Mouse (Mus musculus) kidney, postnatal 0 days (tissue): ENCODE measurements around the gene Gm17555. TPM values are rescaled to one million over a fixed set of nuclear protein-coding genes. Genes with fewer than 3 reads are reported as not detected.

Experiments used
- ATAC-seq: fragments of 200-750 bp; cut with Nextera tagmentation; replicated peaks from 2 replicates; pipeline ENCODE4 v1.8.0; 2017; ENCODE audit warnings: low read depth, moderate number of reproducible peaks, moderate TSS enrichment, moderate library complexity; ENCODE audit not compliant: low FRiP score
- DNase-seq: peaks from one replicate; pipeline ENCODE4 v3.0.0-alpha.2; 2016; ENCODE audit warnings: low spot score
- H3K27ac ChIP-seq: fragments of 300-500 bp; sonication (generic); 2 replicates; pipeline ENCODE4 v1.5.1; 2014; ENCODE audit warnings: mild to moderate bottlenecking
- H3K27me3 ChIP-seq: fragments of 300-500 bp; sonication (generic); 2 replicates; pipeline ENCODE4 v1.6.1; 2014; ENCODE audit warnings: low read length, mixed read lengths; ENCODE audit not compliant: insufficient read depth
- H3K36me3 ChIP-seq: fragments of 300-500 bp; sonication (generic); 2 replicates; pipeline ENCODE4 v1.6.1; 2014; ENCODE audit warnings: low read length, mixed read lengths; ENCODE audit not compliant: insufficient read depth
- H3K4me1 ChIP-seq: fragments of 300-500 bp; sonication (generic); replicated peaks from 2 replicates; pipeline ENCODE4 v1.6.1; 2014; ENCODE audit warnings: antibody characterized with exemption, low read length, mixed read lengths; ENCODE audit not compliant: insufficient read depth
- H3K4me2 ChIP-seq: fragments of 300-500 bp; sonication (generic); 2 replicates; pipeline ENCODE4 v1.6.1; 2014; ENCODE audit warnings: mild to moderate bottlenecking, low read length, moderate library complexity, mixed read lengths
- H3K4me3 ChIP-seq: fragments of 300-500 bp; sonication (generic); replicated peaks from 2 replicates; pipeline ENCODE4 v1.5.1; 2014; ENCODE audit warnings: low read depth, low read length
- H3K9ac ChIP-seq: fragments of 300-500 bp; sonication (generic); 2 replicates; pipeline ENCODE4 v1.6.1; 2014; ENCODE audit warnings: low read depth, low read length
- H3K9me3 ChIP-seq: fragments of 300-500 bp; sonication (generic); replicated peaks from 2 replicates; pipeline ENCODE4 v1.6.1; 2016; ENCODE audit warnings: low read length, inconsistent platforms, mixed read lengths
- CTCF ChIP-seq: IDR thresholded peaks from 2 replicates; pipeline ENCODE4 v1.5.1; 2016; ENCODE audit warnings: antibody characterized with exemption, low read depth, mild to moderate bottlenecking, moderate library complexity
- WGBS: fragments of 180-500 bp; shearing (Covaris S2); extraction: QIAGEN DNeasy Blood & Tissue Kit; methylation state at CpG from one replicate; pipeline ENCODE4 v1.1.7; 2014; 5-methylcytosine and 5-hydroxymethylcytosine counted together
- polyA plus RNA-seq: library from polyadenylated mRNA; unstranded; fragments of >200 nt; fragmentation: Nextera tagmentation; extraction: Ambion mirVana; gene quantifications from 2 replicates; pipeline ENCODE4 v1.2.1, GENCODE M21; 2015

Gene Gm17555
- polyA plus RNA-seq, 1 experiment from 2014 or later, result not detected

- DNase-seq (no peak), ATAC-seq (no peak)
- H3K27ac ChIP-seq, result no peak overlapping the region
- H3K27me3 ChIP-seq, result no peaks in the 10 kb centered on the region
- H3K4me3 ChIP-seq, result no peak overlapping the region
- H3K4me1 ChIP-seq, result no peaks in the 10 kb centered on the region
- WGBS, result 87% methylated on average over 2 of the region's 2 CpGs
- no peak overlapping the region for H3K4me2 ChIP-seq
- no peak overlapping the region for H3K9ac ChIP-seq
- TF ChIP-seq CTCF, result no peak
- H3K36me3 ChIP-seq, result no peaks in the 10 kb centered on the region
- H3K9me3 ChIP-seq, result no peaks in the 10 kb centered on the region
These were observed 22.8 kb upstream of the Gm17555 start for GRCm38 (mm10) chr2:126192129-126192528.

GRCm38 (mm10) chr2:126195631-126196356 is 19.1 kb upstream of the Gm17555 start:
- H3K9me3 ChIP-seq, result no peaks in the 10 kb centered on the region
- DNase-seq, result no peak
- no peak overlapping the region for H3K4me2 ChIP-seq
- no peak for ATAC-seq
- H3K27me3 ChIP-seq, result no peaks in the 10 kb centered on the region
- H3K4me3 ChIP-seq, result no peak overlapping the region
- H3K9ac ChIP-seq, result no peak overlapping the region
- TF ChIP-seq CTCF, result no peak
- no peaks in the 10 kb centered on the region for H3K36me3 ChIP-seq
- WGBS, result 68% methylated on average over 12 of the region's 12 CpGs
- H3K4me1 ChIP-seq, result no peaks in the 10 kb centered on the region
- H3K27ac ChIP-seq, result no peak overlapping the region

- Histone ChIP-seq H3K9ac (no peak overlapping the region), H3K36me3 (no peaks in the 10 kb centered on the region), H3K27ac (no peak overlapping the region), H3K9me3 (no peaks in the 10 kb centered on the region), H3K27me3 (no peaks in the 10 kb centered on the region), H3K4me2 (no peak overlapping the region), H3K4me1 (no peaks in the 10 kb centered on the region), H3K4me3 (no peak overlapping the region)
- no peak for ATAC-seq
- DNase-seq, result no peak
- no peak for TF ChIP-seq CTCF
- 35% methylated on average over 3 of the region's 3 CpGs for WGBS
These were observed 15.9 kb upstream of the Gm17555 start for GRCm38 (mm10) chr2:126198971-126199370.

- H3K9me3 ChIP-seq, result no peaks in the 10 kb centered on the region
- no peak for DNase-seq
- no peak for TF ChIP-seq CTCF
- no peak overlapping the region for H3K27ac ChIP-seq
- 79% methylated on average over 6 of the region's 6 CpGs for WGBS
- H3K4me1 ChIP-seq, result no peaks in the 10 kb centered on the region
- no peak overlapping the region for H3K4me2 ChIP-seq
- no peaks in the 10 kb centered on the region for H3K27me3 ChIP-seq
- no peak overlapping the region for H3K9ac ChIP-seq
- H3K36me3 ChIP-seq, result no peaks in the 10 kb centered on the region
- no peak overlapping the region for H3K4me3 ChIP-seq
- ATAC-seq, result no peak
These were observed 3.8 kb upstream of the Gm17555 start for GRCm38 (mm10) chr2:126211011-126211680.

DNA sequence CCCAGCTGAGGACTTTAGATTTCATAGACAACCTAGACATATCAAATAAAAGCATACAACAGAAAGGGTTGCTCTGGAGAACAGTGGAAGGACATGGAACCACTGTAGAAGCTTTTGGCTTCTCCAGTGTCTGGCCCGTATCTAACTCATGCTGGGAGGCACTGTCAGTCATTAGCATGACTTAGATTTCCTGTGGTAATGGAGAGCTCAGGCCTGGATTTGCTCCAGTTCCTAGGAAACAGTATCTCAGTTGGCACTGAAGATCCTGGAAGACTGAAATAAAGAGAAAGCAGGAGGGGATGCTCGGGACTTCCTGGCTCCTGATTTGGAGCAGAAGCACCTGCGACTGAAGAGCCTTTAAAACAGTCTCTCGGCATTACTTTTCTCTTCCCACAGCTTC is 12.7 kb downstream of the Gm17555 start:
- no peak overlapping the region for H3K4me2 ChIP-seq

GRCm38 (mm10) chr2:126231731-126232130 is 16.8 kb downstream of the Gm17555 start:
- Histone ChIP-seq H3K36me3 (no peaks in the 10 kb centered on the region), H3K9me3 (no peaks in the 10 kb centered on the region), H3K4me3 (no peak overlapping the region), H3K27me3 (no peaks in the 10 kb centered on the region), H3K4me1 (no peaks in the 10 kb centered on the region), H3K9ac (no peak overlapping the region), H3K4me2 (no peak overlapping the region), H3K27ac (no peak overlapping the region)
- WGBS, result 84% methylated on average over 1 of the region's 1 CpGs
- no peak for DNase-seq
- no peak for TF ChIP-seq CTCF
- ATAC-seq, result no peak

More for the DNA sequence above, 12.7 kb downstream of the Gm17555 start:
- no peaks in the 10 kb centered on the region for H3K36me3 ChIP-seq
- no peaks in the 10 kb centered on the region for H3K9me3 ChIP-seq
- 80% methylated on average over 4 of the region's 4 CpGs for WGBS
- no peak for TF ChIP-seq CTCF
- H3K27me3 ChIP-seq, result no peaks in the 10 kb centered on the region
- H3K9ac ChIP-seq, result no peak overlapping the region
- H3K27ac ChIP-seq, result no peak overlapping the region
- DNase-seq, result no peak
- H3K4me3 ChIP-seq, result no peak overlapping the region
- ATAC-seq, result no peak
- no peaks in the 10 kb centered on the region for H3K4me1 ChIP-seq
